Mouse (Mus musculus): Measurements from ENCODE around the gene Prss36. TPM values are rescaled to one million over a fixed set of nuclear protein-coding genes. Genes with fewer than 3 reads are reported as not detected.
"Not testable (repeated sequence)": the region's sequence is repeated elsewhere in the genome, so short reads cannot be mapped to it uniquely, and the experiment has no call there.

The Prss36 gene
- polyA plus RNA-seq, 1 experiment from 2014 or later = 10.1 TPM

GRCm38 (mm10) chr7:127912938-127913337 lies 33.6 kb downstream of the Prss36 start:
- peaks cover 12% of the 10 kb centered on the region for H3K4me1 ChIP-seq
- no peaks in the 10 kb centered on the region for H3K9me3 ChIP-seq (replicated peaks)
- no peak for DNase-seq (ENCODE audit: low spot score)
- H3K27me3 ChIP-seq (ENCODE audit: low read depth, poor library complexity, severe bottlenecking) = no peaks in the 10 kb centered on the region
- H3K36me3 ChIP-seq = peaks cover 55% of the 10 kb centered on the region
- H3K27ac ChIP-seq = peak overlapping the region; percentile 88
- 38% methylated on average over 4 of the region's 4 CpGs for WGBS
- H3K4me3 ChIP-seq = peak overlapping the region; percentile 87

- peak within 1 kb of the TSS; percentile 88 for H3K27ac ChIP-seq
- H3K36me3 ChIP-seq = peaks cover 56% of the 10 kb centered on the region
- H3K4me1 ChIP-seq = peaks cover 12% of the 10 kb centered on the region
Measured at GRCm38 (mm10) chr7:127912190-127912871, 34.2 kb downstream of the Prss36 start, which contains the start of gene Kat8. Gene Kat8, plus strand, starts transcription at chr7:127912516.

GRCm38 (mm10) chr7:127908656-127909055 lies 37.9 kb downstream of the Prss36 start:
- no peaks in the 10 kb centered on the region for H3K9me3 ChIP-seq (replicated peaks)
- peaks cover 53% of the 10 kb centered on the region for H3K36me3 ChIP-seq
- H3K27me3 ChIP-seq (ENCODE audit: low read depth, poor library complexity, severe bottlenecking) = no peaks in the 10 kb centered on the region
- WGBS = 91% methylated on average over 4 of the region's 4 CpGs
- peaks cover 29% of the 10 kb centered on the region for H3K4me1 ChIP-seq
- no peak for DNase-seq (ENCODE audit: low spot score)
- H3K4me3 ChIP-seq = no peak overlapping the region
- H3K27ac ChIP-seq = no peak overlapping the region

More at GRCm38 (mm10) chr7:127912190-127912871, 34.2 kb downstream of the Prss36 start, which contains the start of gene Kat8:
- no peaks in the 10 kb centered on the region for H3K27me3 ChIP-seq (ENCODE audit: low read depth, poor library complexity, severe bottlenecking)
- no peaks in the 10 kb centered on the region for H3K9me3 ChIP-seq (replicated peaks)
- H3K4me3 ChIP-seq = peak within 1 kb of the TSS; percentile 87
- 1% methylated on average over 40 of the region's 40 CpGs for WGBS
- DNase-seq (ENCODE audit: low spot score) = peak; percentile 93

- H3K36me3 ChIP-seq = peaks cover 53% of the 10 kb centered on the region
- H3K27me3 ChIP-seq (ENCODE audit: low read depth, poor library complexity, severe bottlenecking) = no peaks in the 10 kb centered on the region
- WGBS = 96% methylated on average over 12 of the region's 12 CpGs
- DNase-seq (ENCODE audit: low spot score) = no peak
- H3K9me3 ChIP-seq (replicated peaks) = no peaks in the 10 kb centered on the region
- no peak overlapping the region for H3K27ac ChIP-seq
- H3K4me1 ChIP-seq = peaks cover 24% of the 10 kb centered on the region
- no peak overlapping the region for H3K4me3 ChIP-seq
Measured at GRCm38 (mm10) chr7:127907939-127908338, 38.6 kb downstream of the Prss36 start.

- H3K4me1 ChIP-seq = peaks cover 17% of the 10 kb centered on the region
- H3K4me3 ChIP-seq = peak within 1 kb of the TSS; percentile 88
- WGBS = 8% methylated on average over 38 of the region's 38 CpGs
- DNase-seq (ENCODE audit: low spot score) = peak; percentile 88
- H3K27ac ChIP-seq = peak within 1 kb of the TSS; percentile 95
- H3K27me3 ChIP-seq (ENCODE audit: low read depth, poor library complexity, severe bottlenecking) = no peaks in the 10 kb centered on the region
- H3K9me3 ChIP-seq (replicated peaks) = no peaks in the 10 kb centered on the region
- peaks cover 42% of the 10 kb centered on the region for H3K36me3 ChIP-seq
Measured at GRCm38 (mm10) chr7:127903971-127904796, 42.3 kb downstream of the Prss36 start, which contains the start of gene Bckdk. Gene Bckdk, plus strand, starts transcription at chr7:127904082.

- Histone ChIP-seq H3K27ac (no peak overlapping the region), H3K4me1 (peaks cover 17% of the 10 kb centered on the region), H3K4me3 (no peak overlapping the region), H3K9me3 (replicated peaks) (no peaks in the 10 kb centered on the region), H3K36me3 (peaks cover 18% of the 10 kb centered on the region), H3K27me3 (ENCODE audit: low read depth, poor library complexity, severe bottlenecking) (no peaks in the 10 kb centered on the region)
- DNase-seq (ENCODE audit: low spot score) = no peak
- 78% methylated on average over 2 of the region's 2 CpGs for WGBS
Measured at GRCm38 (mm10) chr7:127901772-127902171, 44.8 kb downstream of the Prss36 start.

GRCm38 (mm10) chr7:127899997-127900396 lies 46.5 kb downstream of the Prss36 start:
- Histone ChIP-seq H3K27ac (no peak overlapping the region), H3K9me3 (replicated peaks) (no peaks in the 10 kb centered on the region), H3K27me3 (ENCODE audit: low read depth, poor library complexity, severe bottlenecking) (no peaks in the 10 kb centered on the region), H3K36me3 (0 out of 2 replicates have a peak, but pooled peaks cover under 1% of the 10 kb centered on the region), H3K4me3 (no peak overlapping the region), H3K4me1 (peaks cover 15% of the 10 kb centered on the region)
- WGBS = 54% methylated on average over 7 of the region's 7 CpGs
- DNase-seq (ENCODE audit: low spot score) = no peak

- peaks cover 6% of the 10 kb centered on the region for H3K36me3 ChIP-seq
- H3K9me3 ChIP-seq (replicated peaks) = no peaks in the 10 kb centered on the region
- H3K4me1 ChIP-seq = peaks cover 13% of the 10 kb centered on the region
- DNase-seq (ENCODE audit: low spot score) = no peak
- H3K27ac ChIP-seq = no peak overlapping the region
- WGBS = 37% methylated on average over 10 of the region's 10 CpGs
- H3K4me3 ChIP-seq = no peak overlapping the region
- H3K27me3 ChIP-seq (ENCODE audit: low read depth, poor library complexity, severe bottlenecking) = no peaks in the 10 kb centered on the region
Measured at GRCm38 (mm10) chr7:127898179-127898956, 48.2 kb downstream of the Prss36 start.

- Histone ChIP-seq H3K36me3 (peaks cover 15% of the 10 kb centered on the region), H3K9me3 (replicated peaks) (no peaks in the 10 kb centered on the region), H3K4me3 (no peak overlapping the region), H3K27ac (no peak overlapping the region), H3K4me1 (peaks cover 13% of the 10 kb centered on the region), H3K27me3 (ENCODE audit: low read depth, poor library complexity, severe bottlenecking) (no peaks in the 10 kb centered on the region)
- no peak for DNase-seq (ENCODE audit: low spot score)
- 89% methylated on average over 7 of the region's 7 CpGs for WGBS
Measured at GRCm38 (mm10) chr7:127897542-127897941, 49.0 kb downstream of the Prss36 start.

GRCm38 (mm10) chr7:127896384-127896783 lies 50.1 kb downstream of the Prss36 start:
- Histone ChIP-seq H3K9me3 (replicated peaks) (no peaks in the 10 kb centered on the region), H3K4me1 (peaks cover 13% of the 10 kb centered on the region), H3K36me3 (peaks cover 25% of the 10 kb centered on the region), H3K27me3 (ENCODE audit: low read depth, poor library complexity, severe bottlenecking) (no peaks in the 10 kb centered on the region), H3K27ac (no peak overlapping the region), H3K4me3 (no peak overlapping the region)
- 58% methylated on average over 13 of the region's 13 CpGs for WGBS
- DNase-seq (ENCODE audit: low spot score) = peak; percentile 60

GRCm38 (mm10) chr7:127895891-127896290 lies 50.6 kb downstream of the Prss36 start:
- peak overlapping the region; percentile 82; the same call in 1 of the 2 replicates for H3K27ac ChIP-seq
- peaks cover 30% of the 10 kb centered on the region for H3K36me3 ChIP-seq
- not testable (repeated sequence) for H3K27me3 ChIP-seq (ENCODE audit: low read depth, poor library complexity, severe bottlenecking); DNase-seq (ENCODE audit: low spot score); H3K9me3 ChIP-seq (replicated peaks)
- H3K4me1 ChIP-seq = peaks cover 13% of the 10 kb centered on the region
- WGBS = 74% methylated on average over 7 of the region's 7 CpGs
- H3K4me3 ChIP-seq = peak overlapping the region; percentile 67

GRCm38 (mm10) chr7:127895442-127895841 lies 51.1 kb downstream of the Prss36 start, which contains the start of the genes Gm21974 and Vkorc1:
Gene Gm21974, minus strand, starts transcription at chr7:127895454.
Gene Vkorc1, minus strand, starts transcription at chr7:127895617.
- peaks cover 13% of the 10 kb centered on the region for H3K4me1 ChIP-seq
- peak within 1 kb of the TSS; percentile 82 for H3K27ac ChIP-seq
- WGBS = under 1% methylated on average over 26 of the region's 26 CpGs
- peaks cover 34% of the 10 kb centered on the region for H3K36me3 ChIP-seq
- no peaks in the 10 kb centered on the region for H3K27me3 ChIP-seq (ENCODE audit: low read depth, poor library complexity, severe bottlenecking)
- DNase-seq (ENCODE audit: low spot score) = peak; percentile 94
- no peaks in the 10 kb centered on the region for H3K9me3 ChIP-seq (replicated peaks)
- H3K4me3 ChIP-seq = peak within 1 kb of the TSS; percentile 67

Measured in limb, embryonic 10.5 days (tissue).